Mouse (Mus musculus): ENCODE data around the gene Ceacam3.
"Not testable (repeated sequence)": the region's sequence is repeated elsewhere in the genome, so short reads cannot be mapped to it uniquely, and the experiment has no call there.

The Ceacam3 gene

GRCm38 (mm10) chr7:17149931-17150330 is at the start of gene Ceacam3:
Gene Ceacam3 (plus strand): TSS chr7:17150282.
- DNase-seq, result no peak

GRCm38 (mm10) chr7:17101631-17102030 is 48.5 kb upstream of the Ceacam3 start:
- not testable (repeated sequence) for DNase-seq

- DNase-seq, result no peak
Observed at GRCm38 (mm10) chr7:17135307-17135706, 14.8 kb upstream of the Ceacam3 start.

- peak in 1 of 2 experiments; percentile 18 for DNase-seq
Observed at GRCm38 (mm10) chr7:17155634-17156033, 5.6 kb downstream of the Ceacam3 start.

- DNase-seq, result no peak
Observed at GRCm38 (mm10) chr7:17156885-17157677, 7.0 kb downstream of the Ceacam3 start.

GRCm38 (mm10) chr7:17159011-17159410 is 8.9 kb downstream of the Ceacam3 start:
- DNase-seq, result no peak

GRCm38 (mm10) chr7:17171827-17172226 is 21.7 kb downstream of the Ceacam3 start:
- DNase-seq, result no peak

- DNase-seq, result no peak
Observed at GRCm38 (mm10) chr7:17203177-17203576, 53.1 kb downstream of the Ceacam3 start, which contains the start of gene Psg29. Gene Psg29 (plus strand): TSS chr7:17203477.

GRCm38 (mm10) chr7:17205530-17206184 is 55.6 kb downstream of the Ceacam3 start:
- no peak for DNase-seq
